Mouse (Mus musculus) MEL (cell line): ENCODE results near the gene Herpud2. TPM values are rescaled to one million over a fixed set of nuclear protein-coding genes. Genes with fewer than 3 reads are reported as not detected.
A peak's percentile ranks its signal among the peaks of the same experiment; 100 is the strongest.

Source experiments
- DNase-seq: peaks from one replicate; pipeline ENCODE4 v3.0.0; 2011; ENCODE audit warnings: low read depth, low spot score
- H3K27ac ChIP-seq: 2 replicates; pipeline ENCODE4 v1.5.1; 2012; ENCODE audit warnings: low read depth, mild to moderate bottlenecking, control low read depth, low read length, moderate library complexity; ENCODE audit not compliant: control insufficient read depth
- H3K27me3 ChIP-seq, 2 experiments: fragments of 150-350 bp in 1 of 2; sonication (generic) in 1 of 2; 2 replicates each; pipeline ENCODE4 v1.6.1; 2012; ENCODE audit warnings: low read length in 2 of 2, mild to moderate bottlenecking in 2 of 2, improper control_type of control experiment in 1 of 2, moderate library complexity in 1 of 2; ENCODE audit not compliant: insufficient read depth in 2 of 2, control insufficient read depth in 1 of 2
- H3K36me3 ChIP-seq, 2 experiments: 2 replicates each; pipeline ENCODE4 v1.6.1; 2012 to 2014; ENCODE audit warnings: low read length in 2 of 2, improper control_type of control experiment in 1 of 2, inconsistent platforms in 1 of 2, mild to moderate bottlenecking in 1 of 2; ENCODE audit not compliant: insufficient read depth in 2 of 2, control insufficient read depth in 1 of 2
- H3K4me1 ChIP-seq, 2 experiments: fragments of 150-350 bp in 1 of 2; sonication (generic) in 1 of 2; 2 replicates each; pipeline ENCODE4 v1.6.1; 2012; ENCODE audit warnings: low read length in 2 of 2, improper control_type of control experiment in 1 of 2, mild to moderate bottlenecking in 1 of 2; ENCODE audit not compliant: insufficient read depth in 2 of 2, control insufficient read depth in 1 of 2
- H3K4me3 ChIP-seq, 2 experiments: fragments of 150-350 bp in 1 of 2; sonication (generic) in 1 of 2; 2 replicates each; pipeline ENCODE4 v1.5.1; 2012; ENCODE audit warnings: low read depth in 2 of 2, low read length in 2 of 2, mild to moderate bottlenecking in 2 of 2, moderate library complexity in 2 of 2, control low read depth in 1 of 2, improper control_type of control experiment in 1 of 2; ENCODE audit not compliant: control insufficient read depth in 1 of 2, insufficient read depth in 1 of 2
- H3K79me2 ChIP-seq: 2 replicates; pipeline ENCODE4 v1.6.1; 2012; ENCODE audit warnings: mild to moderate bottlenecking, low read length, moderate library complexity; ENCODE audit not compliant: control insufficient read depth, poor library complexity, insufficient read depth
- H3K9ac ChIP-seq: 2 replicates; pipeline ENCODE4 v1.6.1; 2012; ENCODE audit warnings: low read depth, mild to moderate bottlenecking, control low read depth, low read length, moderate library complexity; ENCODE audit not compliant: control insufficient read depth, poor library complexity, severe bottlenecking
- H3K9me3 ChIP-seq: fragments of 150-350 bp; sonication (generic); replicated peaks from 2 replicates; pipeline ENCODE4 v1.6.1; 2012; ENCODE audit warnings: mild to moderate bottlenecking, low read length, improper control_type of control experiment, moderate library complexity; ENCODE audit not compliant: insufficient read depth
- BHLHE40 ChIP-seq: IDR thresholded peaks from 2 replicates; pipeline ENCODE4 v1.6.1; 2012; ENCODE audit warnings: low read depth, mild to moderate bottlenecking, inconsistent platforms, low read length, improper control_type of control experiment, borderline replicate concordance
- CTCF ChIP-seq, 3 experiments: IDR thresholded peaks in 2 of 3; conservative IDR thresholded peaks in 1 of 3; 2 replicates each; pipeline ENCODE4 v1.5.1; 2011 to 2012; ENCODE audit warnings: low read length in 3 of 3, low read depth in 2 of 3, mild to moderate bottlenecking in 2 of 3, improper control_type of control experiment in 1 of 3, inconsistent platforms in 1 of 3, mixed read lengths in 1 of 3, moderate library complexity in 1 of 3; ENCODE audit not compliant: control insufficient read depth in 1 of 3, insufficient read depth in 1 of 3, poor library complexity in 1 of 3, severe bottlenecking in 1 of 3
- E2F4 ChIP-seq: IDR thresholded peaks from 2 replicates; pipeline ENCODE4 v1.6.1; 2011; ENCODE audit warnings: low read depth, low read length, improper control_type of control experiment, borderline replicate concordance
- GATA1 ChIP-seq: IDR thresholded peaks from 2 replicates; pipeline ENCODE4 v1.6.1; 2011; ENCODE audit warnings: low read depth, low read length, improper control_type of control experiment
- HCFC1 ChIP-seq: IDR thresholded peaks from 2 replicates; pipeline ENCODE4 v1.6.1; 2012; ENCODE audit warnings: low read depth, mild to moderate bottlenecking, inconsistent platforms, low read length, improper control_type of control experiment, moderate library complexity
- JUND ChIP-seq: IDR thresholded peaks from 2 replicates; pipeline ENCODE4 v1.6.1; 2011; ENCODE audit warnings: low read depth, mild to moderate bottlenecking, improper control_type of control experiment, low read length
- NELFE ChIP-seq: IDR thresholded peaks from 2 replicates; pipeline ENCODE4 v1.6.1; 2011; ENCODE audit warnings: low read depth, low read length, improper control_type of control experiment
- RAD21 ChIP-seq: IDR thresholded peaks from 2 replicates; pipeline ENCODE4 v1.6.1; 2011; ENCODE audit warnings: mild to moderate bottlenecking, low read depth, low read length, improper control_type of control experiment
- RCOR1 ChIP-seq: IDR thresholded peaks from 2 replicates; pipeline ENCODE4 v1.6.1; 2012; ENCODE audit warnings: low read depth, mild to moderate bottlenecking, inconsistent platforms, low read length, improper control_type of control experiment
- SMC3 ChIP-seq: IDR thresholded peaks from 2 replicates; pipeline ENCODE4 v1.6.1; 2011; ENCODE audit warnings: low read depth, low read length, improper control_type of control experiment
- TCF12 ChIP-seq: IDR thresholded peaks from 2 replicates; pipeline ENCODE4 v1.6.1; 2014; ENCODE audit warnings: low read depth, mild to moderate bottlenecking, inconsistent platforms, low read length, improper control_type of control experiment, moderate library complexity
- USF1 ChIP-seq: IDR thresholded peaks from 2 replicates; pipeline ENCODE4 v1.6.1; 2014; ENCODE audit warnings: low read depth, mild to moderate bottlenecking, inconsistent platforms, low read length, improper control_type of control experiment, moderate library complexity
- ZC3H11A ChIP-seq: IDR thresholded peaks from 2 replicates; pipeline ENCODE4 v1.6.1; 2012; ENCODE audit warnings: low read depth, mild to moderate bottlenecking, inconsistent platforms, low read length, improper control_type of control experiment
- ZKSCAN1 ChIP-seq: IDR thresholded peaks from 2 replicates; pipeline ENCODE4 v1.6.1; 2012; ENCODE audit warnings: low read depth, mild to moderate bottlenecking, inconsistent platforms, low read length, improper control_type of control experiment, moderate library complexity
- polyA plus RNA-seq, 2 experiments: library from polyadenylated mRNA; stranded (reverse) in 1 of 2; unstranded in 1 of 2; fragments of >175 nt in 1 of 2; fragments of >200 nt in 1 of 2; gene quantifications; 2 replicates each; pipeline versions ENCODE4 v1.2.1 to v1.2.4; 2012; ENCODE audit warnings: low replicate concordance in 2 of 2, low read depth in 1 of 2; ENCODE audit not compliant: insufficient read length in 2 of 2, insufficient read depth in 1 of 2, missing spikeins in 1 of 2
- total RNA-seq: library from RNA; depleted of rRNA; stranded (reverse); fragments of 300-350 nt; gene quantifications from 2 replicates; pipeline ENCODE4 v1.2.3, GENCODE M21; 2012

Herpud2 gene
- total and polyA plus RNA-seq, 3 experiments: 4.3 to 17.2 TPM; not detected in 1

DNA sequence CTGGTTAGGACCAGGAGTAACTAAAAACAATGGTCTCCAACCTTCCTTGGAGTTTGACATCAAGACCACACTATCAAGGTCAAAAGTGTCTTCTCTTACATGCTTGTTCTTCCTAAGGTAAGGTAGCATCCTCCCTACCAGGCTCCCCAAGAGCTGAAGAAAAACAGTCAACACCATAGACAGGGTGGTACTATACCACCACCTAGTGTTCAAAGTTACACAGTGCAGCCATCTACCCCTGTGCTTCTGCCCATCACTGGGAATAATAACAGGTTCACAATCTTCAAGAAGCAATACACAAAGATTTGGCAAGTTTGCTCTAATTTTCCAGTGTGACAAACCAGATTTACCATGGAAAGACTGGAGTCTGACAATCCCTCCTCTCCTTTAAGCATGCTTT, 47.0 kb downstream of the Herpud2 start:
- no peaks in the 10 kb centered on the region for H3K27me3 ChIP-seq
- H3K9me3 ChIP-seq: no peaks in the 10 kb centered on the region
- no peaks in the 10 kb centered on the region for H3K4me1 ChIP-seq
- H3K27ac ChIP-seq: no peak overlapping the region
- DNase-seq: peak; percentile 67
- no peak overlapping the region for H3K4me3 ChIP-seq
- no peak overlapping the region for H3K9ac ChIP-seq
- peaks cover 0 to 2% of the 10 kb centered on the region in 2 experiments; a peak in 2 of 4 replicates for H3K36me3 ChIP-seq
- TF ChIP-seq CTCF (IDR thresholded peaks at IDR 0.05 in 2 of 3, conservative IDR thresholded peaks at IDR 0.05 in 1 of 3; ENCODE audit: control insufficient read depth in 1 of 3, insufficient read depth in 1 of 3, low read depth in 2 of 3, low read length in 3 of 3, poor library complexity in 1 of 3, severe bottlenecking in 1 of 3) (peak; percentile 47 to 98 (median 80)), TCF12 (no peak), NELFE (no peak), USF1 (no peak), JUND (no peak), RAD21 (peak; percentile 73), E2F4 (no peak), HCFC1 (no peak), SMC3 (peak; percentile 66)
- H3K79me2 ChIP-seq: no peaks in the 10 kb centered on the region

DNA sequence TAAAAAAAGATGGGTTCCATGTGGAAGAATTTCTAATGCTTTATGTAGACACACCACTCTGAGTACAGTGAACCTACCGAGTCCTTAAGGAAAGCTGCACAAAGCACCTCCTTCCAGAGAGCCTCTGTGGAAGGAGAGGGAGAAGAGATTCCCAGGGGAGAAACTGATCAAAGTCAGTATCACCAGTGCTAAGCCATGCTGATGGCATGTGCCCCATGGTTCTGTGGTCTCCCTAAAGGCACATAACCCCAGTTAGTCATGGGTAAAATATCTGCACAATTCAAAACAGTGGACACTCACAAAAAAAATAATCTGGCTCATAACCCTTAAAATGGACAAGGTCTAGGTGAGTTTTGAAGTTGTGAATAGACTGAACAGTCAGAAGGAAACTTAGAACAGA, 48.7 kb downstream of the Herpud2 start:
- H3K27me3 ChIP-seq: no peaks in the 10 kb centered on the region; a peak in 1 of 4 replicates
- no peaks in the 10 kb centered on the region for H3K9me3 ChIP-seq
- TF ChIP-seq CTCF (IDR thresholded peaks at IDR 0.05 in 2 of 3, conservative IDR thresholded peaks at IDR 0.05 in 1 of 3; ENCODE audit: control insufficient read depth in 1 of 3, insufficient read depth in 1 of 3, low read depth in 2 of 3, low read length in 3 of 3, poor library complexity in 1 of 3, severe bottlenecking in 1 of 3) (no peak), ZC3H11A (no peak)

DNA sequence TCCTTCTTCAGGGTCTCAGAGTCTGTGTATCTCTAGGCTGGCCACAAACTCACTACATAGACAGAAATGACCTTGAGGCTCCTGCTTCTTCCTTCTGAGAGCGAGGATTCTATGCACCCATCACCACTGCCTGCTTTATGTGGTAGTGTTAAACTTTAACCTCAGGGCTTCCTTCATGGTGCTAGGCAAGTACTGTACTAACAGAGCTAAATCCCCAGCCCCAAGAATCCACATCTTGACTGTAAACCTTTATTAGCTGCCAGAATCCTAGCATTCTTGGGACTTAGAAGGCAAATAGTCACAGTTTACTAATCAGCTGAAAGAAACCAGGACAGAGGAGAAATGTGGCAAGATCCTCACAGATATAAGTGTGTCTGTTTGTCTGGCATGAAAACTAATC, 60.8 kb downstream of the Herpud2 start:
- H3K4me1 ChIP-seq: no peaks in the 10 kb centered on the region
- no peak overlapping the region for H3K4me3 ChIP-seq
- no peaks in the 10 kb centered on the region for H3K36me3 ChIP-seq
- no peak overlapping the region for H3K9ac ChIP-seq
- no peak overlapping the region for H3K27ac ChIP-seq
- no peaks in the 10 kb centered on the region for H3K79me2 ChIP-seq
- no peak for DNase-seq
- peaks cover 0 to 8% of the 10 kb centered on the region in 2 experiments for H3K27me3 ChIP-seq
- TF ChIP-seq ZKSCAN1 (no peak), RCOR1 (no peak), GATA1 (no peak), NELFE (no peak), BHLHE40 (no peak)
- no peaks in the 10 kb centered on the region for H3K9me3 ChIP-seq

More for the DNA sequence above, 48.7 kb downstream of the Herpud2 start:
- Histone ChIP-seq H3K27ac (no peak overlapping the region), H3K36me3 (no peaks in the 10 kb centered on the region; a peak in 1 of 4 replicates), H3K9ac (no peak overlapping the region), H3K4me1 (no peaks in the 10 kb centered on the region), H3K79me2 (no peaks in the 10 kb centered on the region), H3K4me3 (no peak overlapping the region)
- no peak for DNase-seq
